Mouse (Mus musculus) myocyte (in vitro differentiated cells): ENCODE results near the gene Adamts12.

Experiments used
- CEBPB ChIP-seq: IDR thresholded peaks from 2 replicates; pipeline ENCODE4 v1.6.1; 2011; ENCODE audit warnings: mild to moderate bottlenecking, moderate library complexity; ENCODE audit not compliant: poor library complexity, insufficient read depth, severe bottlenecking
- E2F4 ChIP-seq: IDR thresholded peaks from one replicate; pipeline ENCODE4 v1.6.1; 2011; ENCODE audit warnings: mild to moderate bottlenecking, control low read depth, moderate library complexity; ENCODE audit not compliant: insufficient read depth

GRCm38 (mm10) chr15:11100917-11101316 is 36.3 kb downstream of the Adamts12 start:
- TF ChIP-seq E2F4: no peak
- no peak for TF ChIP-seq CEBPB
